Mouse (Mus musculus) adrenal gland, adult 18-20 months (tissue): ENCODE measurements around the gene Klf4. TPM values are rescaled to one million over a fixed set of nuclear protein-coding genes. Genes with fewer than 3 reads are reported as not detected.

ENCODE experiments used
- DNase-seq, 2 experiments: peaks; one replicate each; pipeline ENCODE4 v3.0.0; 2021 to 2022; ENCODE audit warnings: low spot score in 2 of 2
- total RNA-seq, 2 experiments: library from RNA; stranded (reverse); gene quantifications; 1 replicate in 1 of 2; 2 replicates in 1 of 2; pipeline ENCODE4 v1.2.3; 2021

Gene Klf4
- total RNA-seq, 2 experiments from 2014 or later, result 13.4 to 37.5 TPM

- no peak for DNase-seq
These were observed 5.8 kb downstream of the Klf4 start for GRCm38 (mm10) chr4:55526247-55527115.

GRCm38 (mm10) chr4:55523921-55524320 lies 8.3 kb downstream of the Klf4 start:
- no peak for DNase-seq

GRCm38 (mm10) chr4:55517438-55517837 lies 14.8 kb downstream of the Klf4 start:
- DNase-seq, result no peak

GRCm38 (mm10) chr4:55516048-55516447 lies 16.2 kb downstream of the Klf4 start:
- DNase-seq, result no peak

- peak; percentile 72 to 77 for DNase-seq
These were observed 17.5 kb downstream of the Klf4 start for GRCm38 (mm10) chr4:55514733-55515176.

- no peak for DNase-seq
These were observed 18.5 kb downstream of the Klf4 start for GRCm38 (mm10) chr4:55513615-55514279.

- no peak for DNase-seq
These were observed 20.9 kb downstream of the Klf4 start for GRCm38 (mm10) chr4:55511389-55511788.

- DNase-seq, result no peak
These were observed 23.6 kb downstream of the Klf4 start for GRCm38 (mm10) chr4:55508712-55509111.

- no peak for DNase-seq
These were observed 33.6 kb downstream of the Klf4 start for GRCm38 (mm10) chr4:55498621-55499020.

GRCm38 (mm10) chr4:55496416-55496815 lies 35.9 kb downstream of the Klf4 start:
- DNase-seq, result no peak

GRCm38 (mm10) chr4:55493261-55493660 lies 39.0 kb downstream of the Klf4 start:
- DNase-seq, result no peak

GRCm38 (mm10) chr4:55489328-55489727 lies 42.9 kb downstream of the Klf4 start:
- no peak for DNase-seq

GRCm38 (mm10) chr4:55488604-55489003 lies 43.7 kb downstream of the Klf4 start:
- DNase-seq, result no peak

- peak; percentile 69 to 79 for DNase-seq
These were observed 51.9 kb downstream of the Klf4 start for GRCm38 (mm10) chr4:55480322-55480767.

GRCm38 (mm10) chr4:55478333-55478732 lies 53.9 kb downstream of the Klf4 start:
- no peak for DNase-seq

- peak; percentile 11 to 34 for DNase-seq
These were observed 54.3 kb downstream of the Klf4 start for GRCm38 (mm10) chr4:55477933-55478332.

- DNase-seq, result no peak
These were observed 55.0 kb downstream of the Klf4 start for GRCm38 (mm10) chr4:55477210-55477759.

Other genes with a start within 250 kb of the Klf4 start
- 100 to 1,000 TPM; 128 to 142 TPM for gene Rad23b, start 182.4 kb downstream of the Klf4 start, total RNA-seq